Mouse (Mus musculus) stomach, embryonic 15.5 days (tissue): ENCODE measurements at regions not wholly inside any gene's neighbourhood (a gene's known extent, or its start where the extent isn't known, plus 50 kb on each side); places are given as distances from the start of the nearest gene placed in this dataset.

ENCODE experiments used
- ATAC-seq: fragments of 200-750 bp; cut with Nextera tagmentation; 2 replicates; pipeline ENCODE4 v1.8.0; 2017; ENCODE audit warnings: low read depth, moderate number of reproducible peaks, moderate TSS enrichment; ENCODE audit not compliant: insufficient read depth, low FRiP score
- H3K27ac ChIP-seq: fragments of 300-500 bp; sonication (generic); 2 replicates; pipeline ENCODE4 v1.5.1; 2015; ENCODE audit warnings: mild to moderate bottlenecking, inconsistent platforms
- H3K27me3 ChIP-seq: fragments of 300-500 bp; sonication (generic); replicated peaks from 2 replicates; pipeline ENCODE4 v1.6.1; 2015; ENCODE audit warnings: inconsistent platforms
- H3K36me3 ChIP-seq: fragments of 300-500 bp; sonication (generic); 2 replicates; pipeline ENCODE4 v1.6.1; 2015; ENCODE audit warnings: inconsistent platforms
- H3K4me1 ChIP-seq: fragments of 300-500 bp; sonication (generic); 2 replicates; pipeline ENCODE4 v1.6.1; 2015; ENCODE audit warnings: inconsistent platforms
- H3K4me2 ChIP-seq: fragments of 300-500 bp; sonication (generic); 2 replicates; pipeline ENCODE4 v1.6.1; 2015; ENCODE audit warnings: mild to moderate bottlenecking, inconsistent platforms
- H3K4me3 ChIP-seq: fragments of 300-500 bp; sonication (generic); replicated peaks from 2 replicates; pipeline ENCODE4 v1.5.1; 2015; ENCODE audit warnings: inconsistent platforms
- H3K9ac ChIP-seq: fragments of 300-500 bp; sonication (generic); 2 replicates; pipeline ENCODE4 v1.6.1; 2015; ENCODE audit warnings: inconsistent platforms
- H3K9me3 ChIP-seq: fragments of 300-500 bp; sonication (generic); 2 replicates; pipeline ENCODE4 v1.6.1; 2016; ENCODE audit warnings: inconsistent platforms
- WGBS: fragments of 180-500 bp; shearing (Covaris S2); methylation state at CpG from one replicate; pipeline ENCODE4 v1.1.7; 2015; 5-methylcytosine and 5-hydroxymethylcytosine counted together

- no peak overlapping the region for H3K9ac ChIP-seq
- H3K9me3 ChIP-seq, result no peaks in the 10 kb centered on the region
- WGBS, result 81% methylated on average over 5 of the region's 5 CpGs
- no peak overlapping the region for H3K27ac ChIP-seq
- no peak overlapping the region for H3K4me2 ChIP-seq
- no peaks in the 10 kb centered on the region for H3K4me1 ChIP-seq
- no peak overlapping the region for H3K4me3 ChIP-seq
- ATAC-seq, result no peak
- no peaks in the 10 kb centered on the region for H3K27me3 ChIP-seq
- no peaks in the 10 kb centered on the region for H3K36me3 ChIP-seq
These were observed 189.4 kb downstream of the Gm12728 start for GRCm38 (mm10) chr4:105979048-105979447.

- Histone ChIP-seq H3K4me3 (no peak overlapping the region), H3K4me1 (0 out of 2 replicates have a peak, but pooled peaks cover 2% of the 10 kb centered on the region), H3K4me2 (no peak overlapping the region), H3K27ac (no peak overlapping the region), H3K27me3 (no peaks in the 10 kb centered on the region), H3K9me3 (no peaks in the 10 kb centered on the region), H3K9ac (no peak overlapping the region), H3K36me3 (no peaks in the 10 kb centered on the region)
- WGBS, result 82% methylated on average over 1 of the region's 1 CpGs
- no peak for ATAC-seq
These were observed 193.3 kb downstream of the Gm12728 start for GRCm38 (mm10) chr4:105983018-105983417.

GRCm38 (mm10) chr4:105987963-105988602 is 198.4 kb downstream of the Gm12728 start:
- H3K4me2 ChIP-seq, result no peak overlapping the region
- H3K36me3 ChIP-seq, result no peaks in the 10 kb centered on the region
- 64% methylated on average over 5 of the region's 5 CpGs for WGBS
- H3K9ac ChIP-seq, result no peak overlapping the region
- H3K9me3 ChIP-seq, result no peaks in the 10 kb centered on the region
- 0 out of 2 replicates have a peak, but pooled peaks cover 6% of the 10 kb centered on the region for H3K4me1 ChIP-seq
- H3K27me3 ChIP-seq, result no peaks in the 10 kb centered on the region
- ATAC-seq, result no peak
- H3K4me3 ChIP-seq, result no peak overlapping the region
- no peak overlapping the region for H3K27ac ChIP-seq

GRCm38 (mm10) chr4:105992581-105993127 is 203.0 kb downstream of the Gm12728 start:
- Histone ChIP-seq H3K9me3 (no peaks in the 10 kb centered on the region), H3K4me1 (0 out of 2 replicates have a peak, but pooled peaks cover 6% of the 10 kb centered on the region), H3K4me2 (no peak overlapping the region), H3K4me3 (no peak overlapping the region), H3K9ac (no peak overlapping the region), H3K36me3 (no peaks in the 10 kb centered on the region), H3K27me3 (no peaks in the 10 kb centered on the region), H3K27ac (no peak overlapping the region)
- ATAC-seq, result no peak
- 67% methylated on average over 6 of the region's 6 CpGs for WGBS

- Histone ChIP-seq H3K4me2 (no peak overlapping the region), H3K9ac (no peak overlapping the region), H3K27me3 (no peaks in the 10 kb centered on the region), H3K4me1 (no peaks in the 10 kb centered on the region), H3K27ac (no peak overlapping the region), H3K9me3 (no peaks in the 10 kb centered on the region), H3K36me3 (no peaks in the 10 kb centered on the region), H3K4me3 (no peak overlapping the region)
- no peak for ATAC-seq
- WGBS, result 79% methylated on average over 14 of the region's 14 CpGs
These were observed 204.7 kb downstream of the Gm12728 start for GRCm38 (mm10) chr4:105994390-105994798.

GRCm38 (mm10) chr4:105996060-105996459 is 206.4 kb downstream of the Gm12728 start:
- Histone ChIP-seq H3K9ac (no peak overlapping the region), H3K9me3 (no peaks in the 10 kb centered on the region), H3K27me3 (no peaks in the 10 kb centered on the region), H3K27ac (no peak overlapping the region), H3K4me2 (no peak overlapping the region), H3K4me1 (no peaks in the 10 kb centered on the region), H3K36me3 (no peaks in the 10 kb centered on the region), H3K4me3 (no peak overlapping the region)
- 34% methylated on average over 4 of the region's 4 CpGs for WGBS
- no peak for ATAC-seq

- Histone ChIP-seq H3K4me2 (no peak overlapping the region), H3K9me3 (no peaks in the 10 kb centered on the region), H3K9ac (no peak overlapping the region), H3K27me3 (no peaks in the 10 kb centered on the region), H3K36me3 (no peaks in the 10 kb centered on the region), H3K4me1 (no peaks in the 10 kb centered on the region), H3K4me3 (no peak overlapping the region), H3K27ac (no peak overlapping the region)
- 70% methylated on average over 3 of the region's 3 CpGs for WGBS
- no peak for ATAC-seq
These were observed 207.4 kb downstream of the Gm12728 start for GRCm38 (mm10) chr4:105996893-105997630.

GRCm38 (mm10) chr4:106002516-106002915 is 212.8 kb downstream of the Gm12728 start:
- H3K9ac ChIP-seq, result no peak overlapping the region
- H3K36me3 ChIP-seq, result no peaks in the 10 kb centered on the region
- no peak overlapping the region for H3K27ac ChIP-seq
- WGBS, result 81% methylated on average over 3 of the region's 3 CpGs
- ATAC-seq, result no peak
- H3K4me1 ChIP-seq, result no peaks in the 10 kb centered on the region
- no peak overlapping the region for H3K4me3 ChIP-seq
- H3K27me3 ChIP-seq, result no peaks in the 10 kb centered on the region
- no peak overlapping the region for H3K4me2 ChIP-seq
- no peaks in the 10 kb centered on the region for H3K9me3 ChIP-seq

- ATAC-seq, result no peak
- Histone ChIP-seq H3K9ac (no peak overlapping the region), H3K9me3 (no peaks in the 10 kb centered on the region), H3K4me2 (no peak overlapping the region), H3K27me3 (no peaks in the 10 kb centered on the region), H3K4me3 (no peak overlapping the region), H3K4me1 (no peaks in the 10 kb centered on the region), H3K36me3 (no peaks in the 10 kb centered on the region), H3K27ac (no peak overlapping the region)
- 77% methylated on average over 5 of the region's 5 CpGs for WGBS
These were observed 216.3 kb downstream of the Gm12728 start for GRCm38 (mm10) chr4:106005936-106006335.

- Histone ChIP-seq H3K27ac (no peak overlapping the region), H3K4me3 (no peak overlapping the region), H3K4me1 (no peaks in the 10 kb centered on the region), H3K27me3 (no peaks in the 10 kb centered on the region), H3K9ac (no peak overlapping the region), H3K36me3 (no peaks in the 10 kb centered on the region), H3K9me3 (no peaks in the 10 kb centered on the region), H3K4me2 (no peak overlapping the region)
- no peak for ATAC-seq
- WGBS, result 73% methylated on average over 8 of the region's 8 CpGs
These were observed 217.9 kb downstream of the Gm12728 start for GRCm38 (mm10) chr4:106007334-106008190.

GRCm38 (mm10) chr4:106017065-106017646 is 227.5 kb downstream of the Gm12728 start:
- Histone ChIP-seq H3K27ac (no peak overlapping the region), H3K4me1 (peaks cover 9% of the 10 kb centered on the region; the same call in 1 of the 2 replicates), H3K36me3 (no peaks in the 10 kb centered on the region), H3K4me2 (no peak overlapping the region), H3K27me3 (no peaks in the 10 kb centered on the region), H3K4me3 (no peak overlapping the region), H3K9ac (no peak overlapping the region), H3K9me3 (no peaks in the 10 kb centered on the region)
- no peak for ATAC-seq
- WGBS, result 89% methylated on average over 6 of the region's 6 CpGs
